Mouse (Mus musculus): ENCODE measurements around the gene Calm5.

GRCm38 (mm10) chr13:3854856-3855255, 883 bp downstream of the Calm5 start:
- TF ChIP-seq GATA1 (IDR thresholded peaks at IDR 0.05; ENCODE audit: low read length) (no peak), TAL1 (IDR thresholded peaks at IDR 0.05; ENCODE audit: low read length) (no peak)

Data from erythroblast, embryonic 14.5 days (primary cell).